Mouse (Mus musculus): Measurements from ENCODE around the gene Smarca4.

GRCm38 (mm10) chr9:21605865-21606264 lies 10.1 kb upstream of the Smarca4 start:
- TF ChIP-seq CTCF (IDR thresholded peaks at IDR 0.05; ENCODE audit: insufficient read depth, low read length) (no peak), POLR2A (IDR thresholded peaks at IDR 0.05; ENCODE audit: borderline replicate concordance, extremely low read depth, low read depth, low read length) (no peak)
